Mouse (Mus musculus) embryonic facial prominence, embryonic 11.5 days (tissue): ENCODE results near the gene Slc16a3. TPM values are rescaled to one million over a fixed set of nuclear protein-coding genes. Genes with fewer than 3 reads are reported as not detected.

Experiments used
- ATAC-seq: fragments of 200-750 bp; cut with Nextera tagmentation; replicated peaks from 2 replicates; pipeline ENCODE4 v1.8.0; 2017; ENCODE audit warnings: low read depth; ENCODE audit not compliant: insufficient number of reproducible peaks, low FRiP score, low TSS enrichment
- DNase-seq: peaks from one replicate; pipeline ENCODE4 v3.0.0-alpha.2; 2015; ENCODE audit warnings: low spot score
- H3K27ac ChIP-seq: fragments of 300-500 bp; sonication (generic); replicated peaks from 2 replicates; pipeline ENCODE4 v1.5.1; 2014; ENCODE audit warnings: mild to moderate bottlenecking, low read depth, low read length, control low read depth
- H3K27me3 ChIP-seq: fragments of 300-500 bp; sonication (generic); 2 replicates; pipeline ENCODE4 v1.6.1; 2014; ENCODE audit warnings: mild to moderate bottlenecking, low read length, moderate library complexity, mixed read lengths; ENCODE audit not compliant: control insufficient read depth, insufficient read depth
- H3K36me3 ChIP-seq: fragments of 300-500 bp; sonication (generic); replicated peaks from 2 replicates; pipeline ENCODE4 v1.6.1; 2014; ENCODE audit warnings: low read depth, mild to moderate bottlenecking, low read length, moderate library complexity, mixed read lengths; ENCODE audit not compliant: control insufficient read depth, insufficient read depth
- H3K4me1 ChIP-seq: fragments of 300-500 bp; sonication (generic); 2 replicates; pipeline ENCODE4 v1.6.1; 2014; ENCODE audit warnings: low read length, mixed read lengths; ENCODE audit not compliant: control insufficient read depth, insufficient read depth
- H3K4me2 ChIP-seq: fragments of 300-500 bp; sonication (generic); 2 replicates; pipeline ENCODE4 v1.6.1; 2014; ENCODE audit warnings: low read depth, mild to moderate bottlenecking, control low read depth, low read length, moderate library complexity
- H3K4me3 ChIP-seq: fragments of 300-500 bp; sonication (generic); 2 replicates; pipeline ENCODE4 v1.5.1; 2014; ENCODE audit warnings: low read depth, low read length, control low read depth
- H3K9ac ChIP-seq: fragments of 300-500 bp; sonication (generic); replicated peaks from 2 replicates; pipeline ENCODE4 v1.6.1; 2014; ENCODE audit warnings: mild to moderate bottlenecking, control low read depth, low read length
- H3K9me3 ChIP-seq: fragments of 300-500 bp; sonication (generic); replicated peaks from 2 replicates; pipeline ENCODE4 v1.6.1; 2016; ENCODE audit warnings: mild to moderate bottlenecking, low read length, inconsistent platforms, mixed read lengths; ENCODE audit not compliant: control insufficient read depth
- WGBS: fragments of 180-500 bp; shearing (Covaris S2); extraction: QIAGEN DNeasy Blood & Tissue Kit; methylation state at CpG from one replicate; pipeline ENCODE4 v1.1.7; 2014; 5-methylcytosine and 5-hydroxymethylcytosine counted together
- polyA plus RNA-seq: library from polyadenylated mRNA; unstranded; fragments of >200 nt; fragmentation: Nextera tagmentation; extraction: Ambion mirVana; gene quantifications from 2 replicates; pipeline ENCODE4 v1.2.1, GENCODE M21; 2014

The Slc16a3 gene
- polyA plus RNA-seq, 1 experiment from 2014 or later = 30.7 TPM

DNA sequence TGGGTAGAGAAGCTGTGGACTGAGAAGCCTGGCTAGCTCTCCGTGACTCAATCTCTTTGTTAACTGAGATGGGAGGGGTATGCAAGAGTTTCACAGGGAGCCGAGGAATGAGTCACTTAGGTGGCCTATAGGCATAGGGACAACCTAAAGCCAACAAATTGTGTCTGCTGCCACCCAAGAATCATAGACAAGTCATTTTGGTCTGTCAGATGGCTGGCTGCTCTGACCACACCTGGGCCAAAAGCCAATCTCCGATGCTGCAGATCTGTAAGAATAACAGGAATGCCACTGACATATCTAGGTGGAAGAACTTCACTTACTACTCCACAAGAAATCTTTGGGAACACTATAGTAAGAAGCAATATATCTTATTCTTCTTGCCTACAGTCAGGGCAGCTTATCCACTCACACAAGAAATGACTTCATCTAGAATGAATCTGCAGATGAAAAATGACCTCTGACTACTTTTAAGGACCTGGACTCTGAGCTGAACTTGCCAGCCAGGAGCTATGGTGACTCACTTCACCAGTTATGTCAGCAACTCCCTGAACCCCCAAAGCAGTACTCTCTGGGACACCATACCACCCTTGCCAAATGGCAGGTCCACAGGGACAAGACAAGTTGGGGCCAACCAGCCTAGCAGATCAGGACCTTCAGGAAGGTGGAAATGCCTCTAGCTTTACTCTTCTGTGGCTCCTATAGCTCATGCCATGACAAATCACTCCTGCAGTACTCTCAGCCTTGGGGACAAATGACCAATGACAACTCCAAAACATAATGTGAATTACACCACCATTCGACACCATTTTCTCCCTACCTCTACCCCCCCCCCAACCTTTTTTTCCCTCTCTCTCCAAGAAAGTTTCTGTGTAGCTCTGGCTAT lies 36.4 kb downstream of the Slc16a3 start:
- no peak for DNase-seq
- no peak overlapping the region for H3K9ac ChIP-seq
- peaks cover 14% of the 10 kb centered on the region for H3K36me3 ChIP-seq

DNA sequence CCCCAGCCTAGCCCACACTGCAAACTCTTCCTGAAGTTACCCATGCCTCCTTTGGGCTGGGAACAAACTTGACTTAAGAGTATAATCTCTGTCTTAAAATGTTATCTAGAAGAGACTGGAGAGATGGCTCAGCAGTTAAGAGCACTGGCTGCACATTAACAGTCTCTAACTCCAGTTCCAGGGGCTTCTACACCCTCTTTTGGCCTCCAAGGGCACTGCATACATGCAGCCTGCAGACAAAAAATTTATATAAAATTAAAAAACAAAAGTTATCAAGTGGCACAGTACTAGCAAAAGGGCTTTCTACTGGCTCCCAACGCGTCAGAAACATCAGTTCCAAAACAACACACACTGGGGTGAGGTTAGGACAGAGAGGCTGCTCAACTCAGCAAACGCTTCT lies 39.3 kb downstream of the Slc16a3 start:
- Histone ChIP-seq H3K9ac (no peak overlapping the region), H3K4me3 (no peak overlapping the region), H3K9me3 (no peaks in the 10 kb centered on the region), H3K4me2 (no peak overlapping the region), H3K27ac (no peak overlapping the region), H3K4me1 (peaks cover 5% of the 10 kb centered on the region), H3K27me3 (no peaks in the 10 kb centered on the region), H3K36me3 (peaks cover 7% of the 10 kb centered on the region)
- no peak for ATAC-seq
- no peak for DNase-seq
- WGBS = 88% methylated on average over 3 of the region's 3 CpGs

More for the DNA sequence above, 36.4 kb downstream of the Slc16a3 start:
- Histone ChIP-seq H3K4me3 (no peak overlapping the region), H3K9me3 (no peaks in the 10 kb centered on the region), H3K27ac (no peak overlapping the region), H3K4me2 (no peak overlapping the region), H3K4me1 (no peaks in the 10 kb centered on the region; the same call in 1 of the 2 replicates), H3K27me3 (no peaks in the 10 kb centered on the region)
- 90% methylated on average over 4 of the region's 4 CpGs for WGBS
- ATAC-seq = no peak

DNA sequence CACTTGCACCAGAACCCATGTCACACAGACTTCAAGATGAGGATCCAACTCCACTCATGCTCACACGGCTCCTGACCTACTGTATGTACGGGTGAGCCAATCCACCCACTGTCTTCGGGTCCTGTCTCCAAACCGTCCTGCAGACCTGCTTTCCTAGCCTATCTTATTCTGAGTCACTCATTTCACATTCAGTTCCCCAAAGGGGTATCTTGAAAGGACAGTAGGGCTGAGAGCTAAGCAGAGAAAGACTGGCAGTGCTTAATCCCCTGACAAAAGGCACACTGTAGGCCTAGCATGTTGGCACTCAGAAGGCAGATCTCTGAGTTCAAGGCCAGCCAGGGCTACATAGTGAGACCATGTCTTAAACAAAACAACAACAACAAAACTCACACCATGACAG lies 40.1 kb downstream of the Slc16a3 start:
- ATAC-seq (no peak), DNase-seq (no peak)
- Histone ChIP-seq H3K36me3 (peaks cover 6% of the 10 kb centered on the region), H3K27me3 (no peaks in the 10 kb centered on the region), H3K27ac (no peak overlapping the region), H3K4me2 (no peak overlapping the region), H3K9ac (no peak overlapping the region), H3K4me1 (peaks cover 5% of the 10 kb centered on the region), H3K4me3 (no peak overlapping the region), H3K9me3 (no peaks in the 10 kb centered on the region)
- 90% methylated on average over 4 of the region's 4 CpGs for WGBS

DNA sequence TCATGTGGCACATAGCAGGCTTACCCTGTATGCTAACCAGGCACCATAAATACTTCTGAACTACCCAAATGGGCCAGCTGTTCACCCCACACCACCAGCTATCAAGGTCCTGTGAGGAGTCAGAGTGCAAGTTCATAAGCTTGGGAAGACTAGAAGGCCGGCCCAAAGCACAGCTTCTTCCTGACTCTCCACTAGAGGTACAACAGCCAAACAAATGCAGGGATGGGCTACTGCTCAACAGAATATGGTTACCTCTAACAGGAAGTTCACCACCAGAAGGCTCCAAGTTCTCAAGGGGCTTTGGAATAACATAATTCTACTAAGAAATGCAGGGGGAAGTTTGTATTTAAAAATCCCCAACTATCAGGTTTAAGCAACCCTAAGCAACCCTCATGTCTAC lies 41.2 kb downstream of the Slc16a3 start:
- peak; percentile 10 for DNase-seq
- no peak for ATAC-seq
- WGBS = 47% methylated on average over 1 of the region's 1 CpGs
- no peaks in the 10 kb centered on the region for H3K27me3 ChIP-seq
- 0 out of 2 replicates have a peak overlapping the region, but pooled peaks have one; percentile 97 for H3K27ac ChIP-seq
- H3K4me2 ChIP-seq = peak overlapping the region; percentile 81
- H3K9ac ChIP-seq = peak overlapping the region; percentile 99
- peak overlapping the region; percentile 100 for H3K4me3 ChIP-seq
- peaks cover 5% of the 10 kb centered on the region for H3K4me1 ChIP-seq
- H3K9me3 ChIP-seq = no peaks in the 10 kb centered on the region
- peaks cover 6% of the 10 kb centered on the region for H3K36me3 ChIP-seq

DNA sequence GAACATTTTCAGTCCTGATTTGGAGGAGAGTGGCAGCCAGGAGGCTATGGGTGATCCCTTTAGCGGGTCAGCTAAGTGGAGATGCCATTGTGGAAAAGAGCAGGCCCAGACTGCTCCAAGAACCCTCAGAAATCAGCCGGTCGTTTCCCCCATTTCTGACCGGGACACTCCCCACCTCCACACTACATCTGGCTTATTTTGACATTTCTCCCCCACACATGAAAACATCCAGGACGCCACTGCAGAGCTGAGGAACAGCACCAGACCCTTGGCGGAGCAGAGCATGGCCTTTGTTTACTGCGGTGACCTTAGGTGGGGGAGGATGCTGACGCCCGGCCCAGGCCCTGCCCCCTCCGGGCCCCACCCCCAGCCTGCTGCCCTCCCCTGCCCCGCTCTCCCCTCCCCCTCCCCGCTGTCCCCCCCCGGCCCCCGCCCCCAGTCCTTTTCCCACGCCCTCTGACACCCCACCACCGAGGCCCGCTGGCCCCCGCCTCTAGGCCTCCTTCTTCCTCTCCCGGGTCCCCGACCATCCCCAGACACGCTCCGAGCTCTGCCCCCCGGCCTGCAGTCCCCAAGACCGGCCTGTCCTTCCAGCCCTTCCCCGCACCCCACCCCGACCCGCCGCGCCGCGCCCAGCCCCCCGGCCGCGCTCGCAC lies 42.0 kb downstream of the Slc16a3 start:
- WGBS = 2% methylated on average over 13 of the region's 35 CpGs
- ATAC-seq (no peak; the same call in 1 of the 2 replicates), DNase-seq (peak; percentile 45)
- Histone ChIP-seq H3K36me3 (peaks cover 6% of the 10 kb centered on the region), H3K9ac (peak overlapping the region; percentile 99), H3K9me3 (no peaks in the 10 kb centered on the region), H3K27me3 (no peaks in the 10 kb centered on the region), H3K4me1 (peaks cover 5% of the 10 kb centered on the region), H3K4me3 (peak overlapping the region; percentile 100), H3K4me2 (peak overlapping the region; percentile 81), H3K27ac (peak overlapping the region; percentile 97)

DNA sequence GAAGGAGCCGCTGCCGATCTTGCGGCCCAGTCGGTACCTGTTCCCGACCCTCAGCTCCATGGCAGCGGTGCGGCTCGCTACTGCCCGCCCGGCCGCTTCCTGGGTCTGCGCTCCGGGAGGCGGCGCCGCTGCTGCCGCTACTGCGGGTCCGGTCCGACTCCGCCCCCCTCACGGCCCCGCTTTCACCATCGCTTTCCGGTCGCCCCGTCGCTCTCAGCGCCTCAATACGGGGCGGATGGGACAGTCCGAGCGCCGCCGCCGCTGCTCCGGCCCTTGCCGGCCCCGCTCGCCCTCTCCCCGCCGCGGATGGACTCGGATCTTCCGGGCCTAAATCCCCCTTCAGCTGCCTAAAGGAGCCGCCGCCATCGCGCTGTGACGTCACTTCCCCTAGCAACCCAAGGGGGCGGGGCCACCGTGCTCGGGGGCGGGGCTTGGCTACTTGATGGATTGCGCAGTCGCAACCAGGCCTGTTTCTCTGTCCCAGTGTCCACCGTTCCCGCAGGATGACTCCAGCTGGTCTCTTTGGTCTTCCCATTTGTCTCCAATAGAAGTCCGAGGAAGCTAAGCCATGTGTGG lies 42.8 kb downstream of the Slc16a3 start, which contains the start of gene Csnk1d:
Csnk1d (minus strand) TSS at position 380 of the 576 bp plus-strand sequence.
- WGBS = 1% methylated on average over 58 of the region's 59 CpGs
- H3K9me3 ChIP-seq = no peaks in the 10 kb centered on the region

DNA sequence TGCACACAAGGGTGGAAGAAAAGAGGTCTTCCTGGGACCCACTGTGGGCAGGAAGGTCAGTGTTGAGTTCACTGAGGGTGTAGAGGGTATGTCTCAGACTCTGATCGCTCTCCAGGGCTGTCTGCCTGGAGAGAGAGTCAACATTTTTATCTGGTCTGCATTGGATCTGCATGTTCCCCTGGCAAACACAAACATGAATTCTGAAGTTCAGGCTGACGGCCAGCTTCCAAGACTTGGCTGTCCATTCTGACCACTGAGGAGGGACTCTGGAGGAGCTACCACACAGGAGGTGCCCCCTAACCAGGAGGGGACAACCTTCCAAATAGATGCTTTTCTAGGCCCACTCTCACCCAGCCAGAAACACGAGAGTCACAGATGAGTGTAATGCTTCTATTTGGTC lies 43.5 kb downstream of the Slc16a3 start:
- 74% methylated on average over 3 of the region's 3 CpGs for WGBS
- ATAC-seq (no peak), DNase-seq (no peak)
- Histone ChIP-seq H3K4me3 (peak overlapping the region; percentile 100), H3K36me3 (no peaks in the 10 kb centered on the region), H3K9ac (peak overlapping the region; percentile 99), H3K27me3 (no peaks in the 10 kb centered on the region), H3K9me3 (no peaks in the 10 kb centered on the region), H3K4me1 (peaks cover 5% of the 10 kb centered on the region), H3K4me2 (peak overlapping the region; percentile 81), H3K27ac (no peak overlapping the region)

More for the DNA sequence above, 42.8 kb downstream of the Slc16a3 start, which contains the start of gene Csnk1d:
- Histone ChIP-seq H3K27ac (peak within 1 kb of the TSS; percentile 97), H3K4me2 (peak within 1 kb of the TSS; percentile 81), H3K4me3 (peak within 1 kb of the TSS; percentile 100), H3K9ac (peak within 1 kb of the TSS; percentile 99), H3K36me3 (peaks cover 1% of the 10 kb centered on the region), H3K27me3 (no peaks in the 10 kb centered on the region), H3K4me1 (peaks cover 5% of the 10 kb centered on the region)
- DNase-seq = peak; percentile 97
- ATAC-seq = peak; percentile 84
